Mouse (Mus musculus) urinary bladder, postnatal 36 days (tissue): ENCODE results near the gene Tnip1.
A peak's percentile ranks its signal among the peaks of the same experiment; 100 is the strongest.

ENCODE experiments used
- DNase-seq, 2 experiments: peaks; one replicate each; pipeline ENCODE4 v3.0.0; 2022; ENCODE audit warnings: low spot score in 2 of 2, mixed read lengths in 1 of 2

Tnip1 gene

GRCm38 (mm10) chr11:54962810-54963209 lies at the start of gene Tnip1:
TSS of gene Tnip1 (minus strand) at chr11:54962917.
- DNase-seq: no peak

DNA sequence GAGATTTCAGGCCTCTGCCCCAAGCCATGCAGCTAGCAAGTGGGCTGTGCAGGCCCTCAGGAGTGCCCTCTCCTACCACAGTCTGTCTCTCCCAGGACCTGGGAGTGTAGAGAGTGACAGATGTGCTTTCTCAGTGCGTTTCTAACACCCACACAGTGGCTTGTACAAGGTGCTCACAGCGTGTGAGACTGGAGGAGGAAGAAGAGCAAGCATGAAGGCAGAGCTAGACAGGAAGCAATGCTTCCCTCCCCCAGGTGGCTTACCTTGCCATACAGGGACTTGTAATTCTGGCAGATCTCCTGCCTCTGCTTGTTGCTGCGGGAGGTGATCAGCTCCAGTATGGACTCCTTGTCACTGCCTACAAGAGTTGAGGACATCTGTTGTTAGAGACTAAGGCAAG lies 48.7 kb upstream of the Tnip1 start:
- DNase-seq: no peak

- DNase-seq: no peak
Observed at GRCm38 (mm10) chr11:55008230-55008629, 45.5 kb upstream of the Tnip1 start.

- no peak for DNase-seq
Observed at GRCm38 (mm10) chr11:55005684-55006083, 43.0 kb upstream of the Tnip1 start.

GRCm38 (mm10) chr11:55004970-55005502 lies 42.3 kb upstream of the Tnip1 start:
- no peak for DNase-seq

DNA sequence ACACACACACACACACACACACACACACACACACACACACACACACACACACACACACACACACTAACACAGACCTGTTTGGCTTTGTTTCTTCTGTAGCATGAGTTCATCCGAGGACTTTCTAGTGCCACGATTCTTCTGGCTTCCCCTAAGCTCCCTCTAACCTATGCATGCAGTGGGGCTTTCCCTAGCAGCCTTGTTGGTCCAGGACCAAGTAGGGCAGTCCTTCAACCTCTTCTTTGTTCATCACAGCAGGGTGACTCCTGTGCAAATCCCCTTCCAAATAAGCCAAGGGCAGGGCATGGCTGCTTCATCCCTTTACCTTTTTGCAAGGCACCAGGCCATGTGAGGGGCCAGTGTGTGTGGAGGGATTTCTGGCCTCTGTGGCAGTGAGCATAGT lies 36.0 kb upstream of the Tnip1 start:
- DNase-seq: no peak

- DNase-seq: peak; percentile 35 to 57
Observed at GRCm38 (mm10) chr11:54998284-54998683, 35.6 kb upstream of the Tnip1 start.

DNA sequence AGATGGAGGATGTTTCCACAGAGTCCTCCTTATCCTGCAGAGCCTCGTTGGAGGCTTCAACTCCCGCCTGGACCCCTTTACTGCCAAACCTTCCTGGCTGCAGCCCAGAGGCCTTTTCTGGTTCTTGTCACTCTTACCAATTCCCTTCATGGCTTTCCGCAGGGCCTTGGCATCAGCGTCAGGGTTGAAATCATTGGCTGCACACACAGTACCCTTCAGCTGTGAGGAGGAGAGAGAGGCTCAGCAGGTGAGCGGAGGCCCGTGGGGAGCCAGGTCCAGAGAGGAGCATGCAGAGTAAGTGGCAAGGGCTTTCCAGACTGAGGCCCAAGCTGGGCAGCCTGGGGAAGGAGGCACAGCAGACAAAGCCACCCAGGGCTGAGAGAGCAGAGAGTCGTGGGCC lies 33.5 kb upstream of the Tnip1 start:
- no peak for DNase-seq

DNA sequence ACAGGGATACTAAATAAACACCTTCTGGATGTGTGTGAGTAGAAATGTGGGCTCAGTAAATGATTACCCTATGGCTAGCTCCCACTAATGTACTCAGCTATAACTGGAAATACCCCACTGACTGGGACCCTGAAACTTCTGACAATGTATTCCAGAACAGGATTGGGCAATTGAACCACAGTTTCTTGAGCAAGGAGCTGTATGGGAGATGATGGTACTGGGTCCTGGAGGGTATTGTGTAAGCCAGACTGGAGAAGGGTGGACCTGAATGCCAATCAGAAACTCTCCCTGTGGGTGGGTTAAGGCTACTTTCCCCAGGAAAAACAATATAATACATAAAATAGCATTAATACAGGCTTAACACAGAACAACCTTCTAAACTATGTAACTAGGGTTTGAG lies 27.2 kb upstream of the Tnip1 start:
- DNase-seq: no peak

GRCm38 (mm10) chr11:54988754-54989349 lies 26.1 kb upstream of the Tnip1 start:
- DNase-seq: no peak

- DNase-seq: no peak
Observed at GRCm38 (mm10) chr11:54987974-54988373, 25.3 kb upstream of the Tnip1 start.

- no peak for DNase-seq
Observed at GRCm38 (mm10) chr11:54985086-54985485, 22.4 kb upstream of the Tnip1 start.

GRCm38 (mm10) chr11:54984581-54984980 lies 21.9 kb upstream of the Tnip1 start:
- no peak for DNase-seq

GRCm38 (mm10) chr11:54984085-54984484 lies 21.4 kb upstream of the Tnip1 start:
- DNase-seq: peak; percentile 61 to 64

DNA sequence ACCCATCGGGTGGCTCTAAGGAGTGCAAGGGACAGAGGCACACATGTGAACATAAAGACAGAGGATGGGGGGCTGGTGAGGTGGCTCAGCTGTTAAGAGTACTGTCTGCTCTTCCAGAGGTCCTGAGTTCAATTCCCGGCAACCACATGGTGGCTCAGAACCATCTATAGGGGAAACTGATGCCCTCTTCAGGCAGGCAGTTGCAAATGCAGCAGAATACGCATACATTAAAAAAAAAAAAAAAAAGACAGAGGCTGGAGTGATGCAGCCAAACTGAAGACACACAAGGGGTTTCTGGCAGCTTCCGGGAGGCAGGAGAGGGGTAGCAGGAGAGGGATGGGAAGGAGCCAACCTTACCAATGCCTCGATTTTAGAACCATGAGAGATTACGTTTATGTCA lies 19.8 kb upstream of the Tnip1 start:
- no peak for DNase-seq

DNA sequence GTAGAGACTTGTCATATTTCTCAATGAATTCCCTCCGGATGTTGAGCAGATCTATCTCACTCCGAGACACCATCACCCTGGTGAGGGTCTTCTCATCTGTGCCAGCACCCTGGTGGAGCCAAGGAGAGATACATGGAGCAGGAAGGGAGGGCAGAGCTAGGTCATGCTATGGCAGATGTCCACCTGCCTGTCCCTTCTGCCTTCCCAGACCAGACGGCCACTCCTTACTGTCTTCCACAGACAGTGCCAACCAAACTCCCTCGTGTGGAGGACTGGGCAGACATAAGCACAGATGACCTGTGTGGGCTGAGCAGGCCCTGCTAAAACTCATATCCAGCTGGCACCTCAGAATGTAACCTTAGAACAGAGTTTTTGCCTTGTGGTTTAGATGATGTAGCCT lies 18.9 kb upstream of the Tnip1 start:
- no peak for DNase-seq

GRCm38 (mm10) chr11:54977385-54977937 lies 14.7 kb upstream of the Tnip1 start:
- DNase-seq: no peak

DNA sequence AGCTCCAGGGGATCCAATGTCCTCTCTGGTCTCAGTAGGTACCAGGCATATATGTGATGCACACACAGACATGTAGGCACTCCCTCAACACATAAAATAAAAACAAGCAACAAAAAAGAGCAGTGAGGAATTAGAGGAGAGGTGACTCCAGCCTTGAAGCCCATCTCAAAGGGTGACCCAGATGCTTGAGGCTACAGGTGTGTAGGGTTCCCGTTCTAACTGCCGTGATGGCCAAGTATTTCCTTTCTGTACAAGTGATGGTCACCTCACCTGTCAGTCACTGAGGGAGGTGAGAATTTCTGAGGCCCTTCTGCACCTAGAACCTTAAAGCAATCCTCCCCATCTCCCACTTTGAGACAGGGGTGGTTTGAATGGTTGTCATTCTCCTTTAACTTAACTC lies 13.6 kb upstream of the Tnip1 start:
- no peak for DNase-seq

DNA sequence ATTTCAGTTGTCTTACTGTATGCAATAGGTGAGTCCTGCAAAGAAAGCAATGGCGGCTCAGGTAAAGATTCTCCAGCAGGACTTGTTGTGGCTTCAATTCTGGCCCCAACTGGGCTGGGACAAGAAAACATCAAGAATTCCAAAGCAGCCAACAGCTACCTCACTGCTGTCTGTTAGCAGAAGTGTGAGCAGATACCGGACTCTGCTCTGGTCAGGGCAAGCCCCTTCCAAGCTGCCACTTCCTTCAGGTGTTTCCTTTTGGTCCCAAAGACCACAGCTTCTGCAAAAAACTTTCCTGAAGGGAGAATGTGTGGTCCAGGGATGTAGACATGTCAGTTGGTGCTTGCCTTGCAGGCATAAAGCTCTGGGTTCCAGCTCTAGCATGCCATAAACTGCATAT lies 13.0 kb upstream of the Tnip1 start:
- no peak for DNase-seq

DNA sequence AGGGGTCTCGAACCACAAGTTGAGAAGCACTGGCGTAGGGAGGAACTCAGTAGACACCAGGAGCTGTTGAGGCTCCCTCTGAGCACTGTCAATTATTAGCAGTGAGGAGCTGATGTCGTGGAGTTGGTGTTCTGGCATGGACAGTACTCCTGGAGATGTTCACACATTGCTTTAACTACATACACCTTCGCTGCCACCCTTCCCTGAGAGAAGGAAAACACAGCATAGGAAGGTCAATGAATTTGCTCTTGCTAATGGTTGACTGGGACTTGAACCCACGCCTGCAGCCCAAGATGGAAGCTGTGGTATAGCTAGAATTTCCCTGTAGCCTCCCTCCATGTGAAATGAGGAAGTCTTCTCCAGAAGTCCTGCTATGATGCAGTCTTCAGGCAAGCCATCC lies 12.6 kb upstream of the Tnip1 start:
- DNase-seq: no peak

GRCm38 (mm10) chr11:54974639-54975038 lies 11.9 kb upstream of the Tnip1 start:
- no peak for DNase-seq

DNA sequence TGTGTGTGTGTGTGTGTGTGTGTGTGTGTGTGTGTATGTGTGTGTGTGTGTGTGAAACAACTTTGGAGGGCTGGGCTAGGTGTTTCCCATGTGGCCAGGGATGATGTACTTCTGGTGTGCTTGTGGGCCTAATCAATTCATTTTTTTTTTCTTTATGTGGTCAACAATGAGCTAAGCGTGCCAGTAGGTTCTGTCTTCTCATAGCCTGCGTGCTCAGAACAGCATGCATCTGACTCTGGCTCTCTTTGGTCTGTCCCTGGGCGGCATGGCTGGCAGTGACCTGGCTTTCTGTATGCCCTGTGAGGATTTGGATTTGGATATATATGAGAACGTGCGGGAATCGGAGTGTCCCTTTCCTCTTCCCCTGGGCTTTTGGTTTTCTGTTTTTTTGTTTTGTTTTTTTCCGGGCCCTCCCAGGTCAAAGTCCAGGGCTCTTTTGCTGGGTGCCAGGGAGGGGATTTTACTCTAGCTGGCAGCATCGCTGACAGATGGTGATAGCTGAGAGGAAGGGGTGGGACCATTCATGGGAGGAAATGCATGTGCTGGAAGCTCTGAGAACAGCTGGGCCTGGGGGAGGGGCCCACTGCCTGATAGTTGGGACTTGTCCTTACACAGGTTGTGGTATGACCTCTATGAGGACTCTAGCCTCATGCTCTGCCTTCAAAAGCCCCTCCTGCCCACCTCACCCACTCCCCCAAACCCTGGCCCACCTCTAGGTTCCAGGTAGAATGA lies 10.9 kb upstream of the Tnip1 start:
- DNase-seq: peak in 1 of 2 experiments; percentile 31

GRCm38 (mm10) chr11:54972789-54973188 lies 10.1 kb upstream of the Tnip1 start:
- no peak for DNase-seq
